Mouse (Mus musculus) monocyte, adult 5-6 weeks (primary cell): ENCODE data around the gene Zfp53. TPM values are rescaled to one million over a fixed set of nuclear protein-coding genes. Genes with fewer than 3 reads are reported as not detected.
"Not testable (repeated sequence)": the region's sequence is repeated elsewhere in the genome, so short reads cannot be mapped to it uniquely, and the experiment has no call there.

Source experiments
- ATAC-seq: fragments of 153-309, 156-312 bp; replicated peaks from 2 replicates; pipeline ENCODE4 v1.8.0; 2017; ENCODE audit warnings: mild to moderate bottlenecking; ENCODE audit not compliant: low TSS enrichment, insufficient number of reproducible peaks, severe bottlenecking, poor library complexity, low FRiP score
- total RNA-seq: library from RNA; stranded (forward); fragments of 200-1000, 200-491, 200-594 nt; gene quantifications from 3 replicates; pipeline ENCODE4 v1.2.3, GENCODE M21; 2017

Zfp53 gene
- 39.0 to 49.6 TPM (median 42.5 TPM) in 3 replicates for total RNA-seq

- ATAC-seq: peak; percentile 100
These were observed at the start of gene Zfp53 for GRCm38 (mm10) chr17:21488760-21489499. Gene Zfp53 (plus strand): TSS chr17:21488998.

DNA sequence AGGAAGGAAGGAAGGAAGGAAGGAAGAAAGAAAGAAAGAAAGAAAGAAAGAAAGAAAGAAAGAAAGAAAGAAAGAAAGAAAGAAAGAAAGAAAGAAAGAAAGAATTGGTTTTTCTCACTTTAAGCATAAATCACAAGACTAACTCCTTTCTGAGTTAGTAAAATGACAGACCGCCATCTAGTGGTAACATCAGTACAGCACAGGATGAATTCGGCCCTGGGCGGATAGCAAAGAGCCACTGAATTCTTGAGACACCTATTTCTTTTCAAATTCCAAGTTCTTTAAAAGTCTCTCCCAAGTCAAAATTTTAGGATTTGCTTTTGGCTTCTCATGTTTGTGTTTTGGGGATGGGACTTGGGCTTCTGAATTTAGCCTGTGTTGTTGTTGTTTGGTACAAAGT, 39.1 kb upstream of the Zfp53 start:
- ATAC-seq: 0 out of 2 replicates have a peak, but pooled peaks have one; percentile 48

DNA sequence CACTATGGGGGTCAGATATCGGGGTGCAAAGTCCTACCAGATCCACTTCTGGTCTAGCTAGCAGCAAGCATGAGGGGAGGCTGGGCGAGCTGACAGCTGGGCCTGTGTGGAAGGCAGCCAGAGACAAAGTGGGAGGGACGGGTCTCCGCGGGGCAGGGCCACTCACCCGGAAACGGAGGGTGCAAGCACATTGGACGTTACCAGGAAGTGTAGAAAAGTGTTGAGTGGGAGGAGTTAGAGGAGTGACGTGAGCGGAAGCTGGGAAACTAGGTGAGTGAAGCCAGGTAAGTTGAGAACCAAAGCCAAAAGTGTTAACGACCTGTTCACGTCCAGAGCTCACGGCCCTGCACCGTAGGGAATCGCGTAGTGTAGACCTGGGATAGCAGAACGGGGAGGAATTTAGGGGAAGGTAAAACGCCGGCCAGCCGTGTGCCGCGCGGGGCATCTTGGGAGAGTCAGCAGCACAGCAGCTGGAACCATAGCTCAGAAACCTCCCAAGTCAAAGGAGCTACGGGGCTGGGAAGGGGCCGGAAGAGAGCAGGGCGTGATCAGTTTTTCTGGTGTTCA, 38.6 kb upstream of the Zfp53 start, which contains the start of gene Zfp51:
Gene Zfp51 (plus strand): TSS at position 237 of the 567 bp plus-strand sequence.
- ATAC-seq: peak; percentile 98

DNA sequence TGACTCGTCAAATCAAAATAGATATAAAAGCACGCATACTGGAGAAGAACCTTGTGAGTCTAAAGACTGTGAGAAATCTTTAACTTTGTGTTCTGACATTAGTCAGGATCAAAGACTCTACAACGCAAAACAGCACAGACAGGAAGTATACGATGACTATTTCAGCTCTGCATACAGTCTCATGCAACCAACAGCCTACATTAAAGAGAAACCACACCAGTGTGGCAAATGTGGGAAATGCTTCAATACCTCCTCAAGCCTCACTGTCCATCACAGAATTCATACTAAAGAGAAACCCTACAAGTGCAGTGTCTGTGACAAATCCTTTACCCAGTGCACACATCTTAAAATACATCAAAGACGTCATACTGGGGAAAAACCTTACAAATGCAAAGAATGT, 25.2 kb upstream of the Zfp53 start:
- ATAC-seq: peak; percentile 66

DNA sequence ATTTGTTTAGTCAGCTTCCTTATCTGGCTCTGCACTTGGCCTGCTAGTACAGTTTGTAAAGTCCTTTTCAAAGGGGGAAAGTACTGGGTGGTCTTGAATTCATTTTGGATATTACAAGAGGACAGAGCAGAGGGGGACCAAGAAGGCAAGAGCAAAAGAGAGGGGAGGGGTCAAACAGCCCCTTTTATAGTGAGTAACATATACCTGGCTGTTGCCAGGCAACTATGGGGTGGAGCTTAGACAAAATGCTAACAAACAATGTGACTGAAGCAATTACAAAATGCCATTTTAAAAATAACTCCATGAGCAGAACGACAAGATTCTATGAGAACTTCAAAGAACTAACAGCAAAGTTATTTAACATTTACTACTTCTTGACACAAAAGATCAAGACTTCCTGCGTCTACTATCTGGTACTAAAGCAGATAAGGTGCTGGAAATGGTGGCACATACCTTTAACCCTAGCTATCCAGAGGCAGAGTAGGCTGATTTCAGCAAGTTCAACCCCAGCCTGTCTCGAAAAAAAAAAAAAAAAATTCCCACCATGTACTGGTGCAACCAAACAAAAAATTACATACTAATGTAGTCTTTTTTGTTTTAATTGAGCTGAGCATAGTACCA, 16.7 kb upstream of the Zfp53 start:
- ATAC-seq: no peak

DNA sequence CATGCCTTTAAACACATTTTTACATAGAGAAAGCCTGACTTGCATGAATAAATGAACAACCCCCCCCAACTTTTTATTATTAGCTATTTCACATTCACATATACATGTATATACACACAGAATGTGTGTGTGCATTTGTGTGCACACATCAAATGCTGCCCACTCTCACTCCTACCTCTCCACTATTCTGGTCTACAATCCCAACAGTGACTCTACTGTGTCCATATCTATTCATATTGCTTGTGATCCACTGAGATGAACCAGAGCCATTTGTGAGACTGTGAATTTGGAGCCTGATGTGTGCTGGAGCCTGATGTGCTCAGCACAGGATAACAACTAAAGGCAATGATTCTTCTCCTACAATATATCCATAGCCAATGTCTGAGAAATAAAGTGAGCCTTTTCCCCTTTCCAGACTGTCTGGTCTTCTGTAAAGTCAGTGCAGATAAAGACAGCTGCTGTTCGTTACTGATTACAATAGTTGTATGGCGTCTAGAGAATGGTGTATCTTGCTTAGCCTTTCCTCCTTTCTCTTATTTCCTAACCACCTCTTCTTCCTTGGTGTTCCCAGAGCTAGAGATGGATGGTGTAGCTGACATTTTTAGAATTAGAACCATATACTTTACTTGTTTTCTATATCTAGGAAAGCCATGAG, 16.0 kb upstream of the Zfp53 start:
- ATAC-seq: no peak

DNA sequence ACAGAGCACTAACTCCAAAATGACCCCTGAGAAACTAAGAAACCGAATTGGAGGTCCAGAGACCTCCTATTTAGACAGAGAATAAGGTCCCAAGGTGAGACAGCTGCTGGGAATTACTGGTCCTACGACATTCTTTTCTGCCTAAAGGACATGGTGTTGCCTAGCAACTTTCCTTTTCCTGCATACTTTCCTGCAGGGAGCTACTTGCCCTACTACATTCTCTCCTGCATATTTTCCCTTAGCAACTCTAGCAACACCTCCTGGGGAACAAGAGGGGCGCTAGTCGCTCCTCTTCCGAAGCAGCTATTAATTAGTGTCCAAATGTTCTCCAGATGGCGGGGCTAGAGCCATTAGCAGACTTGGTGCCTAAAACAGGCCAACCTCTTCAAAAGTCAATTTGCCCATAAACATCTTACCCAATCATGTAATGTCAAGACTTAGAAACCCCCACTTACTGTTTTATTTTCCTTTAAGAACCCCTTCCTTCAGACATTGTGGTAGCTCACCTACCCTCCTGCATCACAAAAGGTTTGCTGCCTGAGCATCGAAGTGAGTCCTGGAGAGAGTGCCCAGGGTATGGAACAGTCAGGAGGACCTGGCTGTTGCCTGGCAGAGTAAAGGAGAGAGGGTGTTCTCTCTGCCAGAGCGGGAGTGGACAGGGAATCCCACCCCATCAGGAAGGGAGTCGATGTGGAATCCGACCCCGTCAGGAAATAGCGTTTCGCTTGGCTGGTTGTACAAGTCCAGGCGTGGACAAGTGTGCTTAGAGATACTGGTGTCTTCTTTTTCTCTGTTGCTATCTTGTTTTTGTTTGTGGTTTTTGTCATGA, 15.2 kb upstream of the Zfp53 start:
- 0 out of 2 replicates have a peak, but pooled peaks have one; percentile 43 for ATAC-seq

GRCm38 (mm10) chr17:21474729-21475128, 14.1 kb upstream of the Zfp53 start:
- ATAC-seq: not testable (repeated sequence)

DNA sequence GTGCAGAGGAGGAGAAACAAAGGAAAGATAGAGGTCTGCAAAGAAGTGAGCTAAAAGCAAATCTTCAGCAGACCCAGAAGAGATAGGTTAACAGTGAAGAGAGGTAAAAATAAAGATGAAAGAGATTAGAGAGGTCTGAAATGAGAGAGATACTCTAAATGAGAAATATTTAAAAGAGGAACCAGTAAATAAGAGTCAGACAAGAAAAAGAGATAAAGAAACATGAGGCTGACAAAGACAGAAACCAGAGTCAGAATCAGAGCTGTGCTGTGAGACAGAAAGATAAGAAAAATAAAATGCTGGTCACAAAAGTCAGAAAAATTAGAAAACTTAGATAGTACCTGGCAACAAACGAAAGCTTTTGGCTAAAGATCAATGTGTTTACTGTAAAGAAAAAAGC, 13.5 kb upstream of the Zfp53 start:
- ATAC-seq: not testable (repeated sequence)

GRCm38 (mm10) chr17:21476351-21476750, 12.4 kb upstream of the Zfp53 start:
- not testable (repeated sequence) for ATAC-seq

DNA sequence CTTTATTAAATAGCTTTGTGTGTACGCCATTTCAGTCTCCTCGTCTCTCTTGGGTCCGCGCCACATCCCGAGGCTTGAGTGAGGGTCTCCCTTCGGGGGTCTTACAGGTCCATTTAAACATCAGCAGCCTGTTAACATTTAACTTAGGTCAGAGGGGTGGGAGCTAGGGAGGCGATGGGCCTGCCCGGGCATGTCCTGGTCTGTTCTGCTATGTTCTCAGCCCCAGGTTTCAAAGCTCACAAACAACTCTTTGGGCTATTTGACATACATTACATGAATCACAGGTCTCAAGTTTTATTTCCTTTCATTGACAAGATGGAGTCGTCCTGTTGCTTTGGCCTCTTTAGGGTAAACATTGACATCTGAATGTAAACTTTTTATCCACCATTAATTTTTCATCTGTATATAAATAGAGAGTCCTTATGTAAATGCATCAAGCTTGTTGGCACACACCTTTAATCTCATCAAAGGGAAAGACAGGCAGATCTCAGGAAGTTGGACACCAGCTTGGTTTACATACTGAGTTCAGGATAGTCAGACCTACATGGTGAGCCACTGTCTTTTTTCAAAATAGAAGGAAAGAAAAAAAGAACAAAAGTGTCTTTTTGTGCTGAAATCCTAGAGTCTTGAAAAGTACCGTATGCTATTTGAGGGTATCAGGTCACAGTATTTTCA, 10.6 kb upstream of the Zfp53 start:
- not testable (repeated sequence) for ATAC-seq

DNA sequence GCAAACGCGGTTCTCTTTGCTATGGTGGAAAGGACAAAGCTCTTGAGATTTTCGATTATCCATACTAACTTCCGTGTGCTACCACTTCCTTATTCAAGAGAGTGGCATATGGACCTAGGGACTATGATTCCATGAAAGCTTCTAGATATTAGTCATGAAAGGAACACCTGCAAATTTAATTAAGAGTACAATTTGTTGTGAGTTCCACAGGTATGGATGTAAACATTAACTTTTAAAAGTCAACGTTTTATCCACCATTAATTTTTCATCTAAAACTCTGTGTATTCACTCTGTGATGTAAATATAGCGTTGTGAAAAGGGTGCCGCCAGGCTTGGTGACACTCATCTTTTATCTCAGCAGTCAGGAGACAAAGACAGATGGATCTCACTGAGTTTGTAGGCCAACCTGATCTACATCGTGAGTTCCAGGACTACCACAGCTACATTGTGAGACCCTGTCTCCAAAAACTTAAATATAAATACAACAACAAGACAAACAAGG, 753 bp downstream of the Zfp53 start:
- no peak for ATAC-seq

DNA sequence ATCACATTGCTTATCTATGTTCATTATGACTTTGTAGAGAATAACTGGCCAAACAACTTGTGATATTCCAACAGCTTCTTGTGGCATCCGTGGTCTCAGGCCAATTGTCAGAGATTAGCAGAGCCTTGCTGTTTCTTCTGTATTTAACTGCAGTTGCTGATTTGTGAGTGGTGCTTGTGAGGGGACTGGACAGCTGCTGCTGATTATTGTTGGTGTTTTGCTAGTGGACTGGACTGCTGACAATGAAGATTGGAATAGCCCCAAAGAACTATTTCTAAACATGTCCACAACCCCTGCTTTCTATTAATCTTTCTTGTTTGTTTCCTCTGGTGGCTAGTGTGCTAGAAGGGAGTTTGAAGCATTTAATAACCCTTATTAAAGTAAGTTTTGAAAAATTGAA, 12.6 kb downstream of the Zfp53 start:
- no peak for ATAC-seq

DNA sequence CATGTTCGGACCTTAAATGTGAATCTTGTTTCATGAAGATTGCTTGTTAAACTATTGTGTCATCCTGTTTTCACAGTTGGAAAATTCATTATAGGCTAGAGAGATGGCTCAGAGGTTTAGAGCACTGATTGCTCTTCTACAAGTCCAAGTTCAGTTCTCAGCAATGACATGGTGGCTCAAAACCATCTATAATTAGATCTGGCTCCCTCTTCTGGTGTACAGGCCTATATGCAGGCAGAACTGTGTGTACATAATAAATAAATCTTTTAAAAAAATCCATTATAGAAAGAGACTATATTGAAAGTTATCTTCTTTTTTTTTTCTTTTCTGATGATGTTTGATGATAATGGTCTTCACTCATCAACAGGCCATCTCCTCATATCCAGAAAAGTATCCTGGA, 15.7 kb downstream of the Zfp53 start:
- ATAC-seq: no peak

DNA sequence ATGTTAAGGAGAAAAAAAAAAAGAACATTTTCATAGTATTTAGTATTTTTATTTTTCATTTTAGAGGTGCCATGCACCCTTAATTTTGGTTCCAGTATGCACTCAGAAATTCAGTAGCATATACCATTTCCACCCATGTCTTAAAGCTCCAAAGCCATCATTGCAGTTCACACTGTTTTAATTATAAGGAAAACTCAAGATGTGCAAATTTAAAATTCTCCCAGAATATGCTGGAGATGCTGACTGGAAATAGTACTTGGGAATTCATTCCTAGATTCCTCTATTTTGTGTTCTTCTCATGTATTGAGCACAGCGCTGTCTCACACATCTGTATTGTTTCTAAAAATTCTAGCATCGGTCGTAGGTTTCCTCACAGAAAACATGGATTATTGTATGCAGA, 17.5 kb downstream of the Zfp53 start:
- no peak for ATAC-seq

DNA sequence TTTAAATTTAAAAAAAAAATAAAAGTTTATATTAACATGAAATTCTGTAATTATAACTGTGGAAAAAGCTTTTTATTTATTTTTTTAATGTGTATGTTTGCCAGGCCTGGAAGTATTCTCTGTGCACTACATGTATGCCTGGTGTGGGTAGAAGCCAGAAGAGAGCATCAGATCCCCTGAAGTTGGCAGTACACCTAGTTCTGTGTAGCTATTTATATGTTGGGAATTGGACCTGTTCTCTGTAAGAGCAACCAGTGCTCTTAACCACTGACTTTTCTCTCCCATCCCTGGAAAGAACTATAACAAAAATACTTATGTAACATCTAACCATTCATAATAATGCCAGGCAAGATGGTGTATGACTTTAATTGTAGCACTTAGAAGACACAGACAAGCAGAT, 21.0 kb downstream of the Zfp53 start:
- ATAC-seq: no peak

DNA sequence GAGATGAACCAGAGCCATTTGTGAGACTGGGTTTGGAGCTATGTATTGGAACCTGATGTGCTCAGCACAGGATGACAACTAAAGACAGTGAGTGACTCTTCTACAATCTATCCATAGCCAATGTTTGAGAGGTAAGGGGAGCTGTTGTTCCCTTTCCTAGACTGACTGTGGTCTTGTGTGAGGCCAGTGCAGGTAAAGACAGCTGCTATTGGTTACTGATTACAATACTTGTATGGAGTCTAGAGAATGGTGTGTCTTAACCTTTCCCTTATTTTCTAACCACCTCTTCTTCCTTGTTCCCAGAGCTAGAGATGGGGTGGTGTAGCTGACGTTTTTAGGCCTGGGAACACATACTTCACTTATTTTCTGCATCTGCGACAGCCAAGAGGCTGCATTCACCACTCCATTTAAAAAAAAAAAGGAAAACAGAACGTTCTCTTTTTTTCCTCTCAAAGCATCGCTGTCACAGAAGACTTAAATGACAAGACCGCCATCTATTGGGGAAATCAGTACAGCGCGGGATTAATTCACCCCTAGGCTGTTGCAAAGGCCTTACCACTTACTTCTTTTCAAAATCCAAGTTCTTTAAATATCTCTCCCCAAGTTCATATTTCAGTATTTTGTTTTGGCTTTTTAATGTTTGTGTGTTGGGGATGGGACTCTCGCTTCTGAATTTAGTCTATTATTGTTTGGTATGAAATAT, 26.8 kb downstream of the Zfp53 start:
- peak; percentile 83 for ATAC-seq
